Mouse (Mus musculus) liver, embryonic 14.5 days (tissue): ENCODE results near the gene Adgrl3. TPM values are rescaled to one million over a fixed set of nuclear protein-coding genes. Genes with fewer than 3 reads are reported as not detected.

Experiments used
- ATAC-seq: fragments of 200-750 bp; cut with Nextera tagmentation; 2 replicates; pipeline ENCODE4 v1.8.0; 2017; ENCODE audit warnings: moderate number of reproducible peaks, mild to moderate bottlenecking, moderate library complexity; ENCODE audit not compliant: insufficient read depth
- DNase-seq, 3 experiments: peaks; one replicate each; pipeline ENCODE4 v3.0.0-alpha.2; 2012 to 2013; ENCODE audit warnings: low read depth in 3 of 3, low spot score in 3 of 3
- H3K27ac ChIP-seq: fragments of 300-500 bp; sonication (generic); 2 replicates; pipeline ENCODE4 v1.5.1; 2014; ENCODE audit warnings: moderate library complexity, mild to moderate bottlenecking, control low read depth, inconsistent platforms
- H3K27me3 ChIP-seq: fragments of 300-500 bp; sonication (generic); 2 replicates; pipeline ENCODE4 v1.6.1; 2014; ENCODE audit warnings: mild to moderate bottlenecking, low read length, moderate library complexity; ENCODE audit not compliant: control insufficient read depth, insufficient read depth
- H3K36me3 ChIP-seq: fragments of 300-500 bp; sonication (generic); replicated peaks from 2 replicates; pipeline ENCODE4 v1.6.1; 2014; ENCODE audit warnings: low read depth; ENCODE audit not compliant: control insufficient read depth, insufficient read depth
- H3K4me1 ChIP-seq, 2 experiments: fragments of 200-500 bp in 1 of 2; fragments of 300-500 bp in 1 of 2; sonication (generic) in 1 of 2; replicated peaks; 2 replicates each; pipeline ENCODE4 v1.6.1; 2012 to 2014; ENCODE audit warnings: antibody characterized with exemption in 1 of 2, inconsistent platforms in 1 of 2, low read length in 1 of 2; ENCODE audit not compliant: control insufficient read depth in 2 of 2, insufficient read depth in 2 of 2
- H3K4me2 ChIP-seq: fragments of 300-500 bp; sonication (generic); 2 replicates; pipeline ENCODE4 v1.6.1; 2014; ENCODE audit warnings: low read depth, mild to moderate bottlenecking, control low read depth, moderate library complexity
- H3K4me3 ChIP-seq, 2 experiments: fragments of 200-500 bp in 1 of 2; fragments of 300-500 bp in 1 of 2; sonication (generic) in 1 of 2; 2 replicates each; pipeline ENCODE4 v1.5.1; 2012 to 2014; ENCODE audit warnings: low read depth in 2 of 2, low read length in 2 of 2, mild to moderate bottlenecking in 2 of 2, control low read depth in 1 of 2, inconsistent platforms in 1 of 2, moderate library complexity in 1 of 2; ENCODE audit not compliant: insufficient read depth in 1 of 2
- H3K9ac ChIP-seq: fragments of 300-500 bp; sonication (generic); replicated peaks from 2 replicates; pipeline ENCODE4 v1.6.1; 2014; ENCODE audit warnings: mild to moderate bottlenecking, control low read depth, moderate library complexity
- H3K9me3 ChIP-seq: fragments of 300-500 bp; sonication (generic); 2 replicates; pipeline ENCODE4 v1.6.1; 2016; ENCODE audit warnings: low read length, mixed read lengths; ENCODE audit not compliant: control insufficient read depth
- CTCF ChIP-seq: IDR thresholded peaks from 2 replicates; pipeline ENCODE4 v1.5.1; 2016; ENCODE audit warnings: antibody characterized with exemption, low read depth, control low read depth
- EP300 ChIP-seq: IDR thresholded peaks from 2 replicates; pipeline ENCODE4 v1.6.1; 2016; ENCODE audit warnings: antibody characterized with exemption, low read depth
- WGBS: fragments of 180-500 bp; shearing (Covaris S2); extraction: QIAGEN DNeasy Blood & Tissue Kit; methylation state at CpG from one replicate; pipeline ENCODE4 v1.1.7; 2014; ENCODE audit not compliant: insufficient replicate concordance; 5-methylcytosine and 5-hydroxymethylcytosine counted together
- polyA plus RNA-seq, 2 experiments: library from polyadenylated mRNA; depleted of rRNA in 1 of 2; stranded (reverse) in 1 of 2; unstranded in 1 of 2; fragments of >200 nt; fragmentation: Nextera tagmentation in 1 of 2; extraction: Ambion mirVana in 1 of 2; gene quantifications; 2 replicates each; pipeline versions ENCODE4 v1.2.1 to v1.2.3; 2012 to 2014

Gene Adgrl3
- polyA plus RNA-seq (2012; rRNA removed) (0.50 and 0.61 TPM in 2 replicates), polyA plus RNA-seq (2014; fragmentation: Nextera tagmentation; extraction: Ambion mirVana) (0.63 and 0.85 TPM in 2 replicates)

DNA sequence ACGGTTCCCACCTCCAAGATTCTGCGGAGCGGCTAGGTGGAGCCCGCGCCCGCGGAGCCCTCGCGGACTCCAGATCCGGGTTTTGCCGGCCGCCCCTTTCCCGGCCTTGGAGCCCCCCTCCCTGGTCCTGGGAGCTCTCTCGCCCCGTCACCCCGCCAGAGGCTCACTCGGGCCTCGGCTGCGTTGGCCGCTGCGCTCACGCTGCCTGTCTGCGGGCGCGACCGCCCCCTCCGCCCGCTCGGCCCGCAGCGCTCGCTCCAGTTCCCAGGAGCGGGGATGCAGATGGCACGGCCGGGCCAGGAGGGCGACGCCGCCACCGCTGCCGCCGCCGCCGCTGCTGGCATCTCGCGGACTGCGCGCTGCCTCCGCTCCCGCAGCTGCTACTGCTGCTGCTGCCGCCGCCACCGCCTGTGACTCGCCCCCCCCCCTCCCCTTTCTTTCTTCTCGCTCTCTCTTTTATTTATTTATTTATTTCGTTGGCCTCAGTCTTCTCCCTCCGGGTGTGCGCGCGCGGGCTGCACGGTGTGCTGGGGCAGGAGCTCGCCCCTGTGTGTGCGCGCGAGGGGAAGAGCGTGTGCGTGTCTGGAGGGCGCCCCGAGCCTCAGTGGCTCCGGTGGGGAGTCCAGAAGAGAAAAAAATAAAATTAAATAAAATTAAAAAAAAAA is at the start of gene Adgrl3:
Gene Adgrl3, plus strand, starts transcription at position 549 of the 665 bp plus-strand sequence.
- no peaks in the 10 kb centered on the region for H3K36me3 ChIP-seq
- DNase-seq (no peak), ATAC-seq (no peak)
- peak within 1 kb of the TSS; percentile 39 to 50 for H3K4me3 ChIP-seq
- no peak within 1 kb of the TSS for H3K27ac ChIP-seq
- TF ChIP-seq CTCF (no peak), EP300 (no peak)
- peaks cover 40% of the 10 kb centered on the region for H3K27me3 ChIP-seq
- peak within 1 kb of the TSS; percentile 56 for H3K4me2 ChIP-seq
- 1% methylated on average over 51 of the region's 70 CpGs for WGBS
- H3K9me3 ChIP-seq: no peaks in the 10 kb centered on the region
- H3K9ac ChIP-seq: no peak within 1 kb of the TSS
- H3K4me1 ChIP-seq: no peaks in the 10 kb centered on the region

- H3K27ac ChIP-seq: no peak overlapping the region
- TF ChIP-seq EP300 (no peak), CTCF (no peak)
- H3K36me3 ChIP-seq: no peaks in the 10 kb centered on the region
- H3K27me3 ChIP-seq: peaks cover 40% of the 10 kb centered on the region
- H3K4me3 ChIP-seq: no peak overlapping the region
- ATAC-seq (no peak), DNase-seq (no peak)
- H3K4me1 ChIP-seq: no peaks in the 10 kb centered on the region
- 13% methylated on average over 3 of the region's 3 CpGs for WGBS
- no peak overlapping the region for H3K4me2 ChIP-seq
- no peaks in the 10 kb centered on the region for H3K9me3 ChIP-seq
- no peak overlapping the region for H3K9ac ChIP-seq
Measured at GRCm38 (mm10) chr5:81019166-81019565, 772 bp upstream of the Adgrl3 start.

DNA sequence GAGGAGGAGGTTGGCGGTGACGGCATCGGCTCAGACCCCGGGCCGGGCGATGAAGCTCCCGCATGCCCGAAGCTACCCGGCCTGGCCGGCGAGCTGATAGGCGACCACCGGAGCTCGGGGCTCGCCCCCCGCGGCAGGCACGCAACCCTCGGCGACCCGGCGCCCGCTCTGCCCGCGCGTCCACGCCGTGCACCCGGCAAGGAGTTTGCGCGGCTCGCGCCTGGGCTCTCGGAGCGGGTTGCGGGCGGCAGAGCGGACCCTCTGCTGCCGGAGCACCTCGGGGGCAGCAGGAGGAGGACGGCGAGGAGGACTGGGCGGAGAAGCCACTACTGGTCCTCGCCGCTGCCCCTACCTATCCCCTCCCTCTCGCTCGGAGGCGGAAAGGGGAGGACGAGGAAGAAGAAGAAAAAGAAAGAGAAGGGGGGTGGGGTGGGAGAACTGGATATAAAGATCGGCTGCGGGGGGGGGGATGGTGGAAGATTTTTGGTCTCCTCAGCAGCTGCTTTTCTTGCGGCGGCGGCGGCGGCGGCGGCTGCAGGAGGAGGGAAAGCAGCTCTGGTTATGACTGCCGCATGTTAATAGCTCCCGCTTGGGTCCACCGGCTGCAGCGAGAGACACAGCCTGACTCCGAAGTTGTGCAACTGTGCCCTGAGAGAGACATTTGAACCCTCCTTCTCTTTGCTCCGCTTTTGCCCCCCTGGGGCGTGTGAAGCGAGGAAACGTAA is 505 bp downstream of the Adgrl3 start:
- WGBS: under 1% methylated on average over 60 of the region's 67 CpGs
- no peak overlapping the region for H3K9ac ChIP-seq
- H3K4me2 ChIP-seq: peak overlapping the region; percentile 56
- DNase-seq: no peak
- no peak overlapping the region for H3K27ac ChIP-seq
- TF ChIP-seq CTCF (no peak), EP300 (no peak)
- H3K4me1 ChIP-seq: no peaks in the 10 kb centered on the region
- no peaks in the 10 kb centered on the region for H3K36me3 ChIP-seq
- peak overlapping the region; percentile 39 to 50 for H3K4me3 ChIP-seq
- H3K27me3 ChIP-seq: peaks cover 40% of the 10 kb centered on the region
- no peaks in the 10 kb centered on the region for H3K9me3 ChIP-seq
- no peak for ATAC-seq

DNA sequence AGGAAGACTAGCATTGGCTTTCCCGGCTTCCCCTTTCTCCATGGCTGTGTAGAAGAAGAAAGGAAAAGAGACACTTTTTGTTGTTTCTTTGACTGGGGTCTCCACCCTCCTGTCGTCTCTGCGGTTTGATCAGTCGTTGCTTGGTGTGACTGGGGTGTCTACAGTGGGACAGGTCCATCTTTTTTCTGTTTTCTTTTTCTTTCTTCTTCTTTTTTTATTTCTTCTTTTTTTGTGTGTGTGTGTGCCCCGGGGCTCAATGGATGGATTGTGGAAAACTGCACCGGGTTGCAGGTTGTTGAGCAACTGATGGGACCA is 1.0 kb downstream of the Adgrl3 start:
- no peak for TF ChIP-seq CTCF
- TF ChIP-seq EP300: no peak

DNA sequence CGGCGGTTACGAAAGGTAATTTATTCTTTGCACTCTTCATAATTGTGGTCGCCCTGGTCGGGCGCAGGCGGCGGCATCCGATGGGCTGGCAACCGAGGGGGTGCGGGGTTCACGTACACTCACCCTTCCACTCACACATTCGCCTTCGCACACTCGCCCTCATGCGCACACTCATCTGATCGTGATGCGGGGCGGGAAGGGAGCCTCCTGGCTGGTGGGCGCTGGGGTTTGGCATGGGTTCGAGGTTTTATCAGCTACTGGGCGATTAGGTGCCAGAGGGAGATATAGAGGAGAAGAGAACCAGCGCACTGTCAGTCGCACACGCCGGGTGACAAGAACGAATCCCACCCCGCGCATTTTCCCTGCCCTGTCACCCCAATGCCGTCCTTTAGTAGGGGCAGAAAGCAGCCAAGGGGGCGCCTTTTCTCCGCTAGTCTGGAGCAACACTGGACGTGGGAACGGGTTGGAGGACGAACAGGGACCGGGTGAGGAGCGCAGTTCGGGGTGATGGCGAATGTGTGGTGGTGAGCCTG is 1.5 kb downstream of the Adgrl3 start:
- H3K4me2 ChIP-seq: peak overlapping the region; percentile 56
- no peaks in the 10 kb centered on the region for H3K4me1 ChIP-seq
- H3K27ac ChIP-seq: no peak overlapping the region
- H3K27me3 ChIP-seq: peaks cover 40% of the 10 kb centered on the region
- WGBS: 1% methylated on average over 39 of the region's 39 CpGs
- H3K4me3 ChIP-seq: peak overlapping the region; percentile 25 to 50
- ATAC-seq: no peak
- no peak for DNase-seq
- H3K9ac ChIP-seq: no peak overlapping the region
- H3K9me3 ChIP-seq: no peaks in the 10 kb centered on the region
- no peaks in the 10 kb centered on the region for H3K36me3 ChIP-seq
- TF ChIP-seq EP300 (no peak), CTCF (no peak)

More for the DNA sequence above, 1.0 kb downstream of the Adgrl3 start:
- WGBS: 2% methylated on average over 6 of the region's 6 CpGs
- Histone ChIP-seq H3K9me3 (no peaks in the 10 kb centered on the region), H3K27me3 (peaks cover 40% of the 10 kb centered on the region), H3K36me3 (no peaks in the 10 kb centered on the region), H3K9ac (no peak overlapping the region), H3K4me3 (peak overlapping the region; percentile 39 to 50; a peak in 3 of 4 replicates), H3K27ac (no peak overlapping the region), H3K4me1 (no peaks in the 10 kb centered on the region), H3K4me2 (peak overlapping the region; percentile 56)
- DNase-seq (no peak), ATAC-seq (no peak)
